Mouse (Mus musculus) adrenal gland, postnatal 0 days (tissue): ENCODE data around the gene Ptpn18. TPM values are rescaled to one million over a fixed set of nuclear protein-coding genes. Genes with fewer than 3 reads are reported as not detected.

Experiments used
- microRNA-seq: library from miRNA; unstranded; fragments of <30 nt; microRNA quantifications from one replicate; pipeline ENCODE4, GENCODE M21; 2016; ENCODE audit warnings: borderline replicate concordance; ENCODE audit not compliant: insufficient number of aligned reads
- polyA plus RNA-seq: library from polyadenylated mRNA; unstranded; fragments of >200 nt; fragmentation: Nextera tagmentation; extraction: Ambion mirVana; gene quantifications from 2 replicates; pipeline ENCODE4 v1.2.1, GENCODE M21; 2015

Ptpn18 gene
- polyA plus RNA-seq, result 23.3 and 37.0 TPM in 2 replicates

DNA sequence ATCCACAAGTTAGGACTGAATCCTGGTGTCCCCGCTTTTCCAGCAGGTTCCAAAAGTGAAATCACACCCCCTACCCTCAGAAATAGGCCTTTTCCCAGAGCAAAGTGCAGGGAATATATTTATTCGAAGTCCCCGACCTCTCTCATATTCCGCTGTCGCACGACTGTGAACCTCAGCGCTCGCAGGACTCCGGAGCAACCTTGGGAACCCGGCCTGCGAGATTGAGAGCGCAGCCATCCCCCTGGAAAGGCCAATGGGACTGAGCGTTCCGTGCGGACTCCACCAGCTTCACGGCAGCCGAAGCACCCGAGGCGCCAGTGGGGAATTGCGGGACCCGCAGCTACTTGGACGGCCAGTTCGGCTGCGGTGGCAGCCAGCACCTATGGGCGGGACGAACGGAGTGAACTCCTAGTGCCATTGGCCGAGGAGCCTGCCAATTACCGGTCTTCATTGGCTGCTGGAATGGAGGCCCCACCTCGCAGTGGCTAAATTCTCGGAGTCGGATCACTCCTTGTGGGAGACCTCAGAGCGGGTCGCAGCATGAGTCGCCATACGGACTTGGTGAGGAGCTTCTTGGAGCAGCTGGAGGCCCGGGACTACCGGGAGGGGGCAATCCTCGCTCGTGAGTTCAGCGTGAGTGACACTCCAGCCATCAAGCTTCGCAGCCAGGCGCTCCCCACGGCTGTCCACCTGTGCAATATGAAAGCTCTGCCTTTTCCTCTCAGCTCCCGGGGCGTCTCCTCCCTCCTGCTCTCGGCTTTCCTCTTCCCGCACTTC is at the start of gene Ptpn18:
Gene Ptpn18 (plus strand): TSS at position 479 of the 777 bp plus-strand sequence.

DNA sequence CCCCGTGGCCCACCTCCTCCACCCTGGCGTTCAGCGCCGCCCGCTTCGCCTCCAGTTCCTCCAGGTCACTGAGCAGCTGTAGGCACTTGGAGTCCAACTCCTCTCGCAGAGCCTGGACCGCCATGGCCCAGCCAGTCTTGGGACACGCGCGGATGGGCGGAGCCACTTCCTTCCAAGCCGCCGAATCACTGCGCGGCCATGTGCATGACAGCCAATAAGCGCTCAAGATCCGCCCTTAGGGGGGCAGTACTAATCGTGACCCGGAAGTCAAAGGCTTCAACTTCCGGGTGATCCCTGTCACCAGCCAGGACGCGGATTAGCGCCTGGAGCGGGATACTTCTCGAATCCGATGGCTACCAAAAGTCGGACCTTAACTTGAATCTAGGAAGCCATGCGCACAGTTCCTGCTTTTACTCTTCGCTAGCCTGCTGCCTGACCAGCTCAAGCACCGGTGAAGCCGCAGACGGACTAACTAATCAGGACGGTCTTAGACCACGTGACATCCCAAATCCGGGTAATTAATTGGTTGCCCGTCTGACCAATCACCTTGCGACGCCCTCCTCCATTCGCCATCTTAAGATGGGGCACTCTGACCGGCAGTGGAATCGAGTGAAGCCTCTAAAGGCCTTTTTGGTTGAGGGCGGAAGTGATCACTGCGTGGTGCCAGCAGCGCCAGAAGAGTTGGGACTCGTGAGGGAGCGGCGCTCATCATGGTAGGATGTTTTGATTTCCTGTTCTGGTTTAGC is 20.2 kb upstream of the Ptpn18 start, which contains the start of the genes Ccdc115 and Imp4:
Gene Ccdc115 (minus strand): TSS at position 458 of the 746 bp plus-strand sequence.
Gene Imp4 (plus strand): TSS at position 637 of the 746 bp plus-strand sequence.

Small RNA genes lying within 50 kb of the gene (microRNA-seq; reads per million reads assigned to microRNA genes)
- 1.8 reads per million for gene Mir5103

Other genes with a start within 250 kb of the Ptpn18 start
- gene Ccdc115, start 20.1 kb upstream of the Ptpn18 start, polyA plus RNA-seq, result 43.5 and 46.7 TPM in 2 replicates
- 49.0 and 64.1 TPM in 2 replicates for gene Imp4, start 19.9 kb upstream of the Ptpn18 start, polyA plus RNA-seq
- gene Prss39, start 38.6 kb downstream of the Ptpn18 start, polyA plus RNA-seq, result not detected in 2 replicates
- 0.13 TPM in 1 of 2 replicates, not detected in the other for gene Cfc1, start 75.9 kb downstream of the Ptpn18 start, polyA plus RNA-seq
- gene Prss40, start 101.2 kb downstream of the Ptpn18 start, polyA plus RNA-seq, result not detected in 2 replicates
- gene Amer3, start 119.9 kb downstream of the Ptpn18 start, polyA plus RNA-seq, result 1.1 and 3.3 TPM in 2 replicates